Mouse (Mus musculus) small intestine, adult 2 months (tissue): ENCODE measurements around the gene Capza3.
A peak's percentile ranks its signal among the peaks of the same experiment; 100 is the strongest.

ENCODE experiments used
- CTCF ChIP-seq: fragments of 200-500 bp; IDR thresholded peaks from 2 replicates; pipeline ENCODE4 v1.5.1; 2012; ENCODE audit warnings: low read depth, mild to moderate bottlenecking, control low read depth, inconsistent platforms, low read length, moderate library complexity, mixed read lengths; ENCODE audit not compliant: insufficient replicate concordance, insufficient read length; ENCODE audit errors: extremely low read depth
- POLR2A ChIP-seq: fragments of 200-500 bp; IDR thresholded peaks from 2 replicates; pipeline ENCODE4 v1.6.1; 2012; ENCODE audit warnings: low read depth, mild to moderate bottlenecking, control low read depth, inconsistent platforms, low read length, moderate library complexity

DNA sequence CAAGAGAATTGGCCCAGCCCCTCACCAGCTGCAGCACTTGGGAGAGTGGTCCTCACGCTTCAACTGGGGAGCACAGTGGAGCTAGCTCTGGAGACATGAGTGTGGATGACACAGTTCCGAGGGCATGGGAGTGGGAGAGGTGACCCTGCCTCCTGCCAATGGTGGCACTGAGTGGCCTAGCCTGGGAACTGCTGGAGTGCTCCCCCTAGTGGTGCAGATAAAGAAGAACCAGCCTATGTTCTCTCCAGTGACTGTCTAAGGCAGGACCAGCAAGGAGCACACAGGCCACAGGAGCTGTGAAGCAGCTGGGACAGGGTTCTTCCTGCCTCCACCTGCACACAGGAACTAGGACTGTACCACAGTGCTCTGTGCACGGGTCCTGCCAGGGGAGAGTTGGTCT is 40.7 kb downstream of the Capza3 start:
- TF ChIP-seq CTCF (peak; percentile 46; the same call in 1 of the 2 replicates), POLR2A (no peak)
